Mouse (Mus musculus): ENCODE data around the gene Ppt2.

DNA sequence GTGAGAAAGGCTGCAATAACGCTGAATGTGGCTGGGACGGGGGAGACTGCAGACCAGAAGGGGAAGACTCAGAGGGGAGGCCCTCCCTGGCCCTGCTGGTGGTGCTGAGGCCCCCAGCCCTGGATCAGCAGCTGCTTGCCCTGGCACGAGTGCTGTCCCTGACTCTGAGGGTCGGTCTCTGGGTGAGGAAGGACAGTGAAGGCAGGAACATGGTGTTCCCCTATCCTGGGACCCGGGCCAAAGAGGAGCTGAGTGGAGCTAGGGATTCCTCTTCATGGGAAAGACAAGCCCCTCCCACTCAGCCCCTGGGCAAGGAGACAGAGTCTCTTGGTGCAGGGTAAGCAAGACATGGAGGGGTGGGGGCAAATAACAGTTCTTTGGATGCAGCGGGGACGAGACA lies 44.9 kb downstream of the Ppt2 start:
- TF ChIP-seq CTCF (IDR thresholded peaks at IDR 0.05; ENCODE audit: control insufficient read depth, insufficient read depth, insufficient read length) (no peak), MAX (IDR thresholded peaks at IDR 0.05) (no peak), USF1 (IDR thresholded peaks at IDR 0.05; ENCODE audit: low read depth) (no peak), MYOD1 (IDR thresholded peaks at IDR 0.05; ENCODE audit: control insufficient read depth, insufficient read length, low read depth) (no peak), MYOG (IDR thresholded peaks at IDR 0.05; ENCODE audit: control insufficient read depth, extremely low read depth, insufficient read length) (no peak)

Data from C2C12 (cell line).